Mouse (Mus musculus) cerebellum, adult 2 months (tissue): ENCODE data around the gene Srrm4. TPM values are rescaled to one million over a fixed set of nuclear protein-coding genes. Genes with fewer than 3 reads are reported as not detected.

Source experiments
- DNase-seq, 2 experiments: peaks; one replicate each; pipeline ENCODE4 v3.0.0; 2021
- H3K27ac ChIP-seq: fragments of 200-500 bp; 2 replicates; pipeline ENCODE4 v1.5.1; 2012; ENCODE audit warnings: low read length, control low read depth, inconsistent platforms; ENCODE audit not compliant: insufficient read depth
- H3K27me3 ChIP-seq: fragments of 200-500 bp; 2 replicates; pipeline ENCODE4 v1.6.1; 2012; ENCODE audit warnings: inconsistent platforms, mild to moderate bottlenecking, low read length, moderate library complexity; ENCODE audit not compliant: control insufficient read depth, insufficient read depth
- H3K4me1 ChIP-seq: fragments of 200-500 bp; 2 replicates; pipeline ENCODE4 v1.6.1; 2011; ENCODE audit warnings: low read length; ENCODE audit not compliant: control insufficient read depth, insufficient read depth
- H3K4me3 ChIP-seq: fragments of 200-500 bp; replicated peaks from 2 replicates; pipeline ENCODE3; 2011; ENCODE audit warnings: mild to moderate bottlenecking, low read depth, low read length, control low read depth; ENCODE audit not compliant: insufficient read depth
- CTCF ChIP-seq: fragments of 200-500 bp; IDR thresholded peaks from 2 replicates; pipeline ENCODE4 v1.5.1; 2011; ENCODE audit warnings: low read depth, mild to moderate bottlenecking, control low read depth, low read length, moderate library complexity, borderline replicate concordance; ENCODE audit not compliant: insufficient read depth
- POLR2A ChIP-seq: fragments of 200-500 bp; IDR thresholded peaks from 2 replicates; pipeline ENCODE4 v1.6.1; 2011; ENCODE audit warnings: low read length, control low read depth, borderline replicate concordance; ENCODE audit not compliant: insufficient read depth
- WGBS: fragments of 180-500 bp; shearing (Covaris S2); methylation state at CpG from one replicate; pipeline ENCODE4 v1.1.7; 2018; 5-methylcytosine and 5-hydroxymethylcytosine counted together
- polyA plus RNA-seq: library from polyadenylated mRNA; depleted of rRNA; stranded (reverse); fragments of >200 nt; gene quantifications from 2 replicates; pipeline ENCODE4 v1.2.3, GENCODE M21; 2012

The Srrm4 gene
- polyA plus RNA-seq, 1 experiment, result 29.6 TPM

DNA sequence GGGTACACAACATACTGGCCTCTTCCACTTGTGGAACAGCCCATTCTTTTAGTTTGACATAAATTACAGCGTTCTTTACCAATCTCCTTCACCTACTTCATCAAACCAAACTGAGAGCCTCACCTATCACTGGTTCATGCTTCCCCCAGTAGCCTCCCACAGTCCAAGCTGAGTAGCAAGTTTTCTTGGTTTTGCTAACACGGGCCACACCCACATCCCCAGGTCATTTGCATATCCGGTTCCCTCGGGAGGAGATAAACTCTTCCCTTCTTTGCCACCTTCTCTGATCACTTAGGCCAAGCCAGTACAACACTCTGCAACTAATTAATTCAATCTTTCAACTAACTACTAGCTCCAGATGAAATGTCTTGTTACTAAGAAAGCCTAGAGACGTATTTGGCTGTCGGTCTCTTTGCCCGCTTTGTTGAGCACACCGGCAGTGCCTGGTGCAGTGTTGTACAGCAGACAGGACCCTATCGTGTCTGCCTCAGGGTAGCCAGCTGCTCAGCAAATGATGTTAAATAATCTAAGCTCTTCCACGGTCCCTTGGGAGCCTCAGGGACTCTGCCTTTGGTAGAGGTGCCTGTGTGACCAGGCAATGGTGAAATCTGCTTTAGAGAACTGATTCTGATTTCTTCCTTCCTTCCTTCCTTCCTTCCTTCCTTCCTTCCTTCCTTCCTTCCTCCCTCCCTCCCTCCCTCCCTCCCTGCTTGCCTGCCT lies 134.7 kb downstream of the Srrm4 start:
- Histone ChIP-seq H3K4me1 (peaks cover 8% of the 10 kb centered on the region), H3K27me3 (no peaks in the 10 kb centered on the region), H3K27ac (no peak overlapping the region), H3K4me3 (no peak overlapping the region)
- TF ChIP-seq POLR2A (no peak), CTCF (no peak)
- 58% methylated on average over 10 of the region's 10 CpGs for WGBS
- DNase-seq, result no peak

DNA sequence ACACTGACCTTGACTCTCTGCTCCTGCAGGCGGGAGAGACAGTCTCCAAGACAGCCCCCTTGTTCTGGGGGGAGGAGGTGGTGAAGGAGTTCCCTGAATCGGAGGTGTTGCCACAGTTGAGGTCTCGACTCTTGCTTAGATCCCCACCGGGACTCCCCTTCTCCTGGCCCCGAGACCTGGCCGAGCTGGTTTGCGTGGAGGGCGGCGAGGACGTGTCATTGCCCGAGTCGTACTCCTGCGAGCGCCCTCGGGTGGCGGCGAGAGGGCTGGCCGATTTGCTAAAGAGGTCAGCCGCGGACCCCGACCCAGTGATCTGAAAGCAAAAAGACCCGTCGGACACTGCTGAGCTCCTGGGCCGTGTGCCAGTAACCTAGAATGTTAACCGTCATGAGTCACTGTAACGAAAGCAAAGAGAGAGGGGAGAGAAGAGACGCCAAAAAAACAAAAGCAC lies 138.2 kb downstream of the Srrm4 start:
- 23% methylated on average over 27 of the region's 27 CpGs for WGBS
- peak; percentile 56 to 64 for DNase-seq
- H3K27ac ChIP-seq, result no peak overlapping the region
- no peaks in the 10 kb centered on the region for H3K27me3 ChIP-seq
- TF ChIP-seq CTCF, result peak; percentile 29; the same call in 1 of the 2 replicates
- TF ChIP-seq POLR2A, result no peak
- H3K4me3 ChIP-seq, result peak overlapping the region; percentile 43
- peaks cover 18% of the 10 kb centered on the region for H3K4me1 ChIP-seq

DNA sequence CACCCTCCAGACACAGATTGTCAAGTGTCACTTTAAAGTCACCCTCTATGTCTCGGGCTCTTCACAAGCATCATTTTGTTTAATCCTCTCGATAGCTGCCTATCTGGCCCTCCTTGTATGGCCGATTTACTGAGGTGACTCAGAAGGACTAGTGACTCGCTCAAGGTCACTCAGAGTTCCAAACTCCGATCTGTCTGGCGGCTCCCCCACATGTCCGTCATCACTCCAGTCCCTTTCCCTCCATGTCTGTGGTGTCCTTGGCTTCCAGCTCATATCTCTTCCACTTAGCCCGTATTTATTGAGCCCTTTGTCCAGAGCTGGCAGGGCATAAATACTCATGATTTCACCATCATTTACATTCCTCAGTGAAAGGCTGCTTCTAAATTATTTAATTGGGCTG lies 140.7 kb downstream of the Srrm4 start:
- Histone ChIP-seq H3K27me3 (no peaks in the 10 kb centered on the region), H3K4me3 (no peak overlapping the region), H3K4me1 (peaks cover 29% of the 10 kb centered on the region), H3K27ac (no peak overlapping the region)
- WGBS, result 88% methylated on average over 8 of the region's 8 CpGs
- TF ChIP-seq POLR2A (no peak), CTCF (no peak)
- DNase-seq, result no peak

DNA sequence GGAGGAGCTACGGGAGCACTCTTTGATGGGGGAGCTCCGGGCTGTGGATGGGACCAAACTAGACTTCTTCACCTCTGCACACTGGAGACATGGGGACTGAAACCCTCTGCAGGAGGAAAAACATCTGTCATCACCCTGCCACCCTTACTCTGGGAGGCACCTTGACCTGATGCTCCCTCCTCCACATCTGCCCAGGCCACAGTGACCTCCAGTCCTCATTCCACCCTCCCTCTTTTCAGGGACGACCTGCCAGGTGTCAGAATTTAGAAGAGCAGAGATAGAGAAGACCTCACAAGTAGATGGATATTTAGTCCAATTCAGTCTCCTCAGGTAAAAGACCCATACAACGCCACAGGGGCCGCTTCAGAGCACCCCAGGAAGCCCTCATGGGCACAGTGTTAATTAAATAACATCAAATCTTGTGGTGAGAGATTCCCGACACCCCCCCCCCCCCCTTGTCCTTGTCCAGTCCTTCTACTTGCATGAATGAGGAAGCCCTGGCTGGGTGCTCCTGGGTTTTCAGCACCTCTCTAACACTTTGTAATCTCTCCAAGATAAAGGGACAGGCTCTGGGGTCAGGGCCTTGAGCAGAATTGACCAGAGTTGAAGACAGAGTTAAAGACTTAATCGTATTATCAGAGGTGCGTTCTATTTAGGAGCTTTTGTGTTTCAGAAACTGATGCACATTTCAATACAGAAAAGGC lies 141.9 kb downstream of the Srrm4 start:
- WGBS, result 72% methylated on average over 8 of the region's 8 CpGs
- TF ChIP-seq CTCF, result no peak
- TF ChIP-seq POLR2A, result no peak
- no peak overlapping the region for H3K4me3 ChIP-seq
- H3K4me1 ChIP-seq, result peaks cover 40% of the 10 kb centered on the region
- no peaks in the 10 kb centered on the region for H3K27me3 ChIP-seq
- DNase-seq, result no peak
- no peak overlapping the region for H3K27ac ChIP-seq

DNA sequence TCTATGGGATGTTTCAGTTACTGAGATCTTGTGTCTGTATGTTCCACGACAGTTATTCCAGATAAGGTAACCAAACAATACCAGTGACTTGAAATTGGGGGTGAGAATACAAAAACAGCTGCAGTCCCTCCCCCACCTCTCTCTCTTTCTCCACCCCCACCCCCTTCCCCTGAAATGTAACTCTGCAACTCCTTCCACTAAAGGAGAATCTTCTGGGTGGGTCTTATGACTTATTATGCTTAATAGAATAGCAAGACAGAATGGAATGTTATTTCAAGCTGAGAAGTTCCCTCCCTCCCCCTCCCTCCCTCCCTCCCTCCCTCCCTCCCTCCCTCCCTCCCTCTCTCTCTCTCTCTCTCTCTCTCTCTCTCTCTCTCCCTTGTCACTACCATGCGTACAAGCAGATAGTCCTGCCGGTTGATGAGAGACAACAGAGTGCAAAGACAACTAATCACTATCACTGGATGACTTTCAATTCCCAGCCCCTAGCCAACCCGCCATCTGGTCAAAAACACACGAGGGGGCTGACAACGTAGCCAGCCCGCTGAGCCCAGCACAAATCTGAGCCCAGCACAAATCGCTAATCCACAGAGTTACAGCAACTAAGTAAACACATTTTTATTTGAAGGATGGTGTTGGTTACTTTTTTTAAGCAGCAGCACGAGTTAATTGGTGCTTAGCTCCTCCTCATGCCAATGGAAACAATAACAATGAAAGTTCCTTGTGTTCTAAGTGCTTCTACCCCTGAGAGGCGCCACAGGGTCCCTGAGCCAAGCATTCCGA lies 143.0 kb downstream of the Srrm4 start:
- TF ChIP-seq POLR2A, result no peak
- TF ChIP-seq CTCF, result no peak
- Histone ChIP-seq H3K4me1 (peaks cover 48% of the 10 kb centered on the region), H3K4me3 (no peak overlapping the region), H3K27ac (no peak overlapping the region), H3K27me3 (no peaks in the 10 kb centered on the region)
- 21% methylated on average over 9 of the region's 11 CpGs for WGBS
- DNase-seq, result peak in 1 of 2 experiments; percentile 52

DNA sequence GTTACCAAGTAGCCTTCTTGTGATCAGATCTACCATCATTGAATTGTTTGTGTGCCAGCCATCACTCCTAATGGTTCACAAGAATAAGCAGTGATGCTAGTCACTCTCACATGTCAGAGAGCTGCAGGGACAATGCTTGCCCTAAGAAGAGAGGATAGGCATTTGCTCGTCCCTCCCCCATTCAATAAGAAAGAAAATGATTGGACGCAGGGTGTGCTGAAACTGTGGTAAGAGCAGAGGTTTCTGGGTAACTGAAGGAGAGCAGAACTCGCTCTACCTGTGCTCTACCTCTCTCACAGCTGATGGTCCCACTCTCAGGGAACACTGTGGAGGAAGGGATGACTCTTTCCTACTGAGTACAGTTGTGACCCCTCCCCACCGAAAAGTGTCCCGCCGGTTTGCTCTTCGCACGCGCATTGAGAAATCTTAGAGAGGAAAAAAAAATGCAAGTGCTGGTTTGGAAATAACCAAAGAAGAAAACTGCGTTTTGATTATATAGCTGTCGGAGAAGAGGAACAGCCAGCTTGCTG lies 143.7 kb downstream of the Srrm4 start:
- no peak for DNase-seq
- H3K27me3 ChIP-seq, result no peaks in the 10 kb centered on the region
- no peak overlapping the region for H3K27ac ChIP-seq
- no peak for TF ChIP-seq POLR2A
- TF ChIP-seq CTCF, result no peak
- peaks cover 49% of the 10 kb centered on the region for H3K4me1 ChIP-seq
- WGBS, result 85% methylated on average over 11 of the region's 11 CpGs
- H3K4me3 ChIP-seq, result no peak overlapping the region

DNA sequence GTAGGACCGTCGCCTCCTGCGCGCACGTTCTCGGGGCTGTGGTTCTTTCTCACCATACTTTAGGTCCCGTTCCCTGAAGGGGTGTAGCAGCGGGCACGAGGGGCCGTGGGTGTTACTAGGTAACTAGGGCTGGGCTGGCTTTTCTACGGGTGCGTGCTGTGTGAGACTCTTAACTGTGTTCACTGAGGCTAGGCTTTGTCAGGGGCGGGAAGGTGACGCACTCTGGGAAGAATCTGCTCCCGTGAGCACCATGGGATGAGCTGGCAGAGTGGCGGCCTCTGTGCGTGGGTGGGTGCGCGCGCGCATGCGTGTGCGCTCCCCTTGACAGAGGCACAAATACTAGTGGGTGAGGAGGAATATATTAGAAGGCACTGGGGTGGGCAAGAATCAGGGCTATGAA lies 145.1 kb downstream of the Srrm4 start:
- DNase-seq, result no peak
- no peak overlapping the region for H3K4me3 ChIP-seq
- H3K27ac ChIP-seq, result no peak overlapping the region
- WGBS, result 73% methylated on average over 23 of the region's 23 CpGs
- no peaks in the 10 kb centered on the region for H3K27me3 ChIP-seq
- no peak for TF ChIP-seq CTCF
- TF ChIP-seq POLR2A, result no peak
- H3K4me1 ChIP-seq, result peaks cover 56% of the 10 kb centered on the region
